Mouse (Mus musculus): ENCODE measurements around the gene Gm20708. TPM values are rescaled to one million over a fixed set of nuclear protein-coding genes. Genes with fewer than 3 reads are reported as not detected.
"Not testable (repeated sequence)": the region's sequence is repeated elsewhere in the genome, so short reads cannot be mapped to it uniquely, and the experiment has no call there.

Gene Gm20708
- total RNA-seq, 2 experiments from 2014 or later: 3.1 to 4.3 TPM

DNA sequence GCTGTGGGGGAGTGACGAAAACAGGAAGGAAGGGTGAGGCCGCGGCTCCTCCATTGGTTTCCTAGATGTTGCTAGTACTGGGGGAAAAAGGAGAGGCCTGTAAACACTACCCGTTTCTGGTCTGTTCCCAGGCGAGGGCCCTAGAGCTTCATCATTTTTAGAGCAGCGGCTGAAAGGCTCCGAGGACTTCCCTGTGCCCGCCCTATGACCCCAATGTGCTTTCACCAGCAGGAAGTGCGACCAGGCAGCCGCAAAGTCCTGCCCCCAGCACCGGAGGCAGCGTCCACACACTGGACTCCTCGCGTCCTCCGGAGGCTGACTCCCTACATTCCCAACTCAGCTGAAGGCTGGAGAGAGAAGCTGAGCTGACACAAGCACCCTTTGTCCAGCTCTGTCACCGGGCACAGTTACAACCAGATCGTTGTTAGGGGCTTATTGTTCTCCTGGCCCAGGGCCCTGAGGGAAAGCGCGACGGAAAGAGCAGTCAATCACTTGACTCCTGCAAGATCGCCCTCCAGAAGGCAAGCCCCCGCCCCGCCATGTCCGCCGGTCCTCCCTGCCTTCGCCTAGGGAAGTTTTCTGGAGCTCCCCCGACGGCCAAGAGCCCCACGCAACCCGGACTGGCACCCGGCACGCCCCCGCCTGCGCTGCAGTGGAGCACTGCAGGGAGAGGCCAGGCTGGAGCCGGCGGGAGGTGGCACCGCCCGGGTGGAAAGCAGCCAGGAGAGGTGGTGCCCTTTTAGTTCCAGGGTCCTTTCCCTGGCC lies 29.9 kb upstream of the Gm20708 start:
- intact Hi-C loops (cut with DNase I): no loop called here
- peak in 1 of 2 experiments; percentile 88 for DNase-seq (ENCODE audit: extremely low spot score in 1 of 2, low spot score in 2 of 2)

DNA sequence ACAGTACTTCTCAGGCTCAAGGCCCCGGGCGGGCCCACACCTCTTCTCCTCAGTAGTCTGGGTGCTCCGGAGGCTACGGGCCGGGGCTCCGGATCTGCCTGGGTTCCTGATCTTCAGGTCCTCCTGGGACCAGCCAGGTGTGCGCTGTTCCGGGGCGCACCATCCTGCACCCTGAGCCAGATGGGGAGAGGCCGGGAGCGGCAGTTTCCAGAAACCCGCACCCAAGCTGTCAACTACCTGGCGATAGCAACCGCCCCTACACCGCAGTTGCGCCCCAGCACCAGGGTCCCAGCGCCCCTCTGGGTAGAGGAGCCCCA lies 29.3 kb upstream of the Gm20708 start:
- intact Hi-C loops (cut with DNase I): no loop called here
- DNase-seq (ENCODE audit: extremely low spot score in 1 of 2, low spot score in 2 of 2): no peak

DNA sequence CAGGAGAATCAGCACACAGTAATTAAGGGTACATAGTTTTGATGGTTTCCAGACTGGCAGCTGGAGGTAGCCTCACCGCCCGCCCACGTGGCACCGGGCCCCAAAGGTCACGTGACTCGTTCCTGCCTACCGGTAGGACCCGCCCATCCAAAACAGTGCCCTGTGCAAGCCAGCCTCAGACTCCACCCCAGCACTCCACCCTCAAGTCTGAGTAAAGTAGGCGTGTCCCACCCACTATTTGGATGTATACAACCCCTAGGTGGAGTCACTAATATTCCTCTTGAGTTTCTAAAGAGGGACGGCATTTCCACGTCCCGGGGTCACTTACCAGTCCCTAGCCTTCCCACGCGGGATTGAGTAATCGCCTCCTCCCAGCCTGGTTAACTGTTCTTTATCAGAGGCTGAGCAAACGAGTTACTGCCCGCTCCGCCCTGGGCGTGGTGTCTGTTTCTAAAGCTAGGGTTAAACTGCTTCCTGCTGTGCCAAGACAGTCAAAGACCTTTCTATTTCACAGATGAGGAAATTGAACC lies 28.8 kb upstream of the Gm20708 start:
- DNase-seq (ENCODE audit: extremely low spot score in 1 of 2, low spot score in 2 of 2): peak in 1 of 2 experiments; percentile 86
- intact Hi-C loops (cut with DNase I): no loop called here

DNA sequence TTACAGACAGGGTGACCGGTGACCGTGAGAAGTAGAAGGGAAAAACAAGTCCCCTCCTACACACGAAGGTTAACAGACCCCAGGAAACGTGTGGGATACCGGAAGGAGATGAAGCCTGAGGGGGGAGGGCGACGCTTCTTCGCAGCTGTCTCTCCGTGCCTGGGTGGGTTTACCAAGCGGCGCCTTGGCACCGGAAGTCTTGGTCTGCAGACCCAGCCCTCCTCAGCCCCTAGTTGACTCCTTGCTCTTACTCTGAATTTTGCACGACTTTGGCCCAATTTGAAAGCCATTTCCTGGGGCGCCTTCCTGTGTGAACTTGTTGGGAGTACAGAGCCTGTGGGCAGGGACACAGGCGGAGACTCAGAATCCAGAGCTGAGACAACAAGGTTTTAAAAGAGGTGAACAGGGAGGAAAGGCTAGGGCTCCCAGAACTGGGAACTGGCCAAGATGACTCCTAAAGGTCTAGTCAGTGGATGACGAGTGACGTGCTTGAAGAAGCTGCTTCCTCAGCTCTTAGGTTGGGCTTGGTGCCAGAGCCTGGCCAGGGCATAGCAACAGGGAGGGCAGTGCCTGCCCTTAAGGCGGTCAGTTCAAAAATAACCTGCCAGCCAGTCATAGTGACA lies 28.2 kb upstream of the Gm20708 start:
- intact Hi-C loops (cut with DNase I): no loop called here
- peak in 1 of 2 experiments; percentile 81 for DNase-seq (ENCODE audit: extremely low spot score in 1 of 2, low spot score in 2 of 2)

DNA sequence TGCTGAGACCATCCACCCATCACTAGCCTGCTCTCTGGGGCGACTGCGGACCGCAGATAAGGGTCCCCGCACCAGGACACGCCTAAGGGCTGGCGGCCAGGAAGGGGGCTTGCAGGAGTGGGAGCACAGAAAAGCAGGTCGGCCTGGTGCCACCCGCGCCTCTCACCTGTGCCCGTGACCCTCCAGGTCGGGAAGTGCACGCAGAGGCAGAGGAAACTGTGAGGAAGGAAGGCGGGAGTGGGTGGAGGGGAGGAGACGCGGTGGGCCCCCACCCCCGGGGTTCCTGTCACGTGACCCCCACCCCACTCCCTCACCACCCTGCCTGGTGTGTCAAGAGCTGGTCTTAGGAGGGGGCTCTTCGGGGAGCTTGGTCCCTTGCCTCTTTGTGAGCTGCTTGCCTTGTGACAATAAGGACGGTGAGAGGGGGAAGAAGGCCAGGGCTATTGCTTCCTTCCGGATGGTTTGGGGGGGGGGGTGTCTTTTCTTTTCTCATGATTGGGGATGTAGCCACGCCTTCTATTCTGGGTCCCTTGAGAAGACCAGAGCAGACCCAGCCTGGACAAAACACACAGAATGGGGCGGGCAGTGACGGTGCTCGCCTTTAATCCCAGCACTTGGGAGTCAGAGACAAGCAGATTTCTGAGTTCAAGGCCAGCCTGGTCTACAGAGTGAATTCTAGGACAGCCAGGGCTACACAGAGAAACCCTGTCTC lies 27.3 kb upstream of the Gm20708 start, which contains the start of the genes Tmc8 and Tmc6:
Tmc8 (plus strand) TSS at position 84 of the 712 bp plus-strand sequence.
Tmc6 (minus strand) TSS at position 206 of the 712 bp plus-strand sequence.
- intact Hi-C loops (cut with DNase I): no loop called here
- peak in 1 of 2 experiments; percentile 65 for DNase-seq (ENCODE audit: extremely low spot score in 1 of 2, low spot score in 2 of 2)

DNA sequence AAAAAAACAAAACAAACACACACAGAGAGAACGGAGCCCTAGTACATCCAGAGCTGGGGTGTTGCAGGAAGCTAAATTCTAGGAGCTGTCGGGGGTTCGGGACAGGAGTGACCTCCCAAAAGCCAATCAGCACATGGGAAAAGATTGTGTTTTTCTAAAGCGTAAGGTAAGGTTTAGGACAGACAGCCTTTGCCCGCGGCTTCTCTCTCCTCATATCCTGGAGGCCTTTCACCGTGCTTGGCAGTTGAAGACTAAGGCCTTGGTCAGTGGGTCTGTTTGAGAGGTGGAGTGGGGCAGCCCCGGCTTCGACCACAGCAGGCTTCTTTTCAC lies 26.8 kb upstream of the Gm20708 start:
- intact Hi-C loops (cut with DNase I): no loop called here
- no peak for DNase-seq (ENCODE audit: extremely low spot score in 1 of 2, low spot score in 2 of 2)

DNA sequence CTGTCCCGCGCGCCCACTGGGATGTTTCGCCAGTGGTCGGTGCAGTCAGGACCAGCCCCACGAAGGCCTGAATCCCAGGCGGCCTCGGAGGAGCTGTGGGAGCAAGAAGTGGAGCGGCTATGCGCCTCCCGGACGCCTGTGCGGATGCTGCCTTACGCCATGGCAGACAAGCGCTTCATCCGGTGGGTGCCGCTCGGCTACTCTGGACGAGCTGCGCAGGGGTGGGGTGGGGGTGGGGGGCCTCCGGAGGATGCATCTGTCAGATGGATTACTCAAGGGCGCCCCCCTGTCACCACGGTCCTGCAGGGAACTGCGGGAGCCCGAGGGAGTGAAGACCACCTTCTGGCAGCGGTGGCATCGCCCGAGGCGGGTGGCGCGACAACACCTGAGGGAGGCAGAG lies 26.4 kb upstream of the Gm20708 start:
- DNase-seq (ENCODE audit: extremely low spot score in 1 of 2, low spot score in 2 of 2): peak; percentile 61 to 87
- intact Hi-C loops (cut with DNase I): no loop called here

DNA sequence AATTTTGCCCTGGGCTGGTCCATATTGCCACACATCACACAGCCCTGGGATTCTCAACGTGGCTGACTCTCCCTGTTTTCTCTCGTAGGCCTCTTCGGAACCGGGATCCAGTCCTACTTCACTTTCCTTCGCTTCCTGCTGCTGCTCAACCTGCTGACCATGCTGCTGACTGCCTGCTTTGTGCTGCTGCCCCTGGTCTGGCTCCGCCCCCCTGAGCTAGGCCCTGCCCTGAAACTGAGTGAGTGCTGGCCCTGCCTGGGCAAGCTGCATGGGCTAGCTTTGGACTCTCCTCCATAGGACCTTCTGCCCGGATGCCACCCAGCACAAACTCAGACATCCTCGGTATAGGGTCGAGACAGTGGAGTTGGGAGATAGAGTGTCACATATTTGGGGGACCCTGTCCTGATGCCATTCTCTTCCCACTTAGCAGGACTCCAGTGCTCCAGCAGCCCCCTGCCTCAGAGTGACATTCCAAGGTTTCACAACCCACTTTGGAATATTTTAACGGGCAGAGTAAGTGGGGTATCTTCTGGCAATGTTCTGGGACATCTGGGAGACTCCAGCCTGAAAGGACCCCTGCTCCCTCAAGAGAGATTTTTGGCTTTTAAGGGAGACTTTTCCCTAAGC lies 25.7 kb upstream of the Gm20708 start:
- peak in 1 of 2 experiments; percentile 65 for DNase-seq (ENCODE audit: extremely low spot score in 1 of 2, low spot score in 2 of 2)
- intact Hi-C loops (cut with DNase I): no loop called here

DNA sequence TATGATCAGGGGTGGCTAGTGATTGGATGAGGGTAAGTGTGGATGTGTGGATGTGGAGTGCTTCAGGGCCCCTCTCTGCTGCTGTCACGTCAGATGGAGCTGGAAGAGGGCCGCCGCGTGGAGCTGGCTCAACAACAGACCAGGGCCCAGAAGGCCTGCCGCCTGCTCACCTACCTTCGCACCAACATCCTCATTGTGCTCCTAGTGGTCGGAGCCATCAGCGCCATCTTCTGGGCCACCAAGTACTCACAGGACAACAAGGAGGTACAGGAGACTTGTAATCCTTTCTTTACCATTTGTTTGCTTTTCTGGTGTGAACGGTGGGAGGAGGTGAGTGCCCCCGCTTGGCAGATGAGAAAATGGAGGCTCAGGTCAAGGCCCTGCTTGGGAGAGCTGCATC lies 23.2 kb upstream of the Gm20708 start:
- peak in 1 of 2 experiments; percentile 71 for DNase-seq (ENCODE audit: extremely low spot score in 1 of 2, low spot score in 2 of 2)
- intact Hi-C loops (cut with DNase I): no loop called here

DNA sequence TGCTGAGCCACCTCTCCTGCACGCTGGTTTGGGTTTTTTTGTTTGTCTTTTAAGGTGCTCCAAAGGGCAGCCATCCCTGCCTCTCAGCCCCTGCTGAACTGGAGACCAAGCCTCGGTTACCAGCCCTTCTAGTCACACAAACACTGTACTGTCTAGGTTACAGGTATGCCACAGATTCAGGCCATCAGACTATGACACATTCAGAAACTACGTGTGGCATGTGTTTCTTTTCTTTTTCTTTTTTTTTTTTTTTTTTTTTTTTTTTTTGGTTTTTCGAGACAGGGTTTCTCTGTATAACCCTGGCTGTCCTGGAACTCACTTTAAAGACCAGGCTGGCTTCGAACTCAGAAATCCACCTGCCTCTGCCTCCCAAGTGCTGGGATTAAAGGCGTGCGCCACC lies 21.0 kb upstream of the Gm20708 start:
- intact Hi-C loops (cut with DNase I); DNase-seq (ENCODE audit: extremely low spot score in 1 of 2, low spot score in 2 of 2): not testable (repeated sequence)

DNA sequence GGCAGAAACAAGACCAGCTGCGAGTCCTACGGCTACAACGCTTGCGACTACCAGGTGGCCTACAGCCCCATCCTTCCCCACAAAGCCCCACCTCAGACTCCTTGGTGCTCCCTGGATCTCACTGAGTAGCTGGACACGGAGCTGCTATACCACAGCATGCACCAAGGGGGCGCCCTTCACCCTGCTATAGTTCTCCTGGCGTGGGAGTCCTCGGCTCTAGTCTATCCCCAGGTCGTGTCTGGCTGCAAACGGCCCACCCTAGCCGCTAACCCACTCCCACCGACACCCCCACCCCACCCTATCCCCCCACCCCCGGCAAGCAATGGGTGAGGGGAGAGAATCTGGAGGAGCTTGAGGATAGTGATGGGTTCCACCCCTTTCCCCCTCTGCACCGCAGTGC lies 19.2 kb upstream of the Gm20708 start:
- peak in 1 of 2 experiments; percentile 74 for DNase-seq (ENCODE audit: extremely low spot score in 1 of 2, low spot score in 2 of 2)
- intact Hi-C loops (cut with DNase I): no loop called here

DNA sequence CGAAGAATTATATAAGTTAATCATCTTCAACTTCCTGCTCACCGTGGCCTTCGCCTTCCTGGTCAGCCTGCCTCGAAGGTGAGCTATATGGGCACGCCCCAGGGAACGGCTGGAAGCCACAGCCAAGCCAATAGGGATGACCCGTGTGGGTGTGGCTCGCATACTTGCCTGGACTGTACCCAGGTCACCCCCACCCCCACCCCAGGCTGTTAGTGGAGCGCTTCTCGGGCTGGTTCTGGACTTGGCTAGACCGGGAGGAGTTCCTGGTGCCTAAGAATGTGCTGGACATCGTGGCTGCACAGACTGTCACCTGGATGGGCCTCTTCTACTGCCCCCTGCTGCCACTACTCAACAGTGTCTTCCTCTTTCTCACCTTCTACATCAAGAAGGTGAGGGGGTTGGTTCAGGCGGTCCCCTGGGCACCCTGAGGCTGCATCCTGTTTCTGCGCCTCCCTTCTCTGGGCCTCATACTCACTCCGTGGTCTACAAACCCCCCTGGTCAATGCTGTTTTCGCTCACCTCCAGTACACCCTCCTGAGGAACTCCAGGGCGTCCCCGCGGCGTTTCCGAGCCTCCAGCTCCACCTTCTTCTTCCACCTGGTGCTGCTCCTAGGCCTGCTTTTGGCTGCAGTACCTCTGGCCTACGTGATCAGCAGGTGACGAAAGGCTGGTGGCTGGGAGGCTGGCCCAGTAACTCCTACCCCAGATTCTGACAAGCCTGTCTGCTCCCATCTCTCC lies 18.6 kb upstream of the Gm20708 start:
- DNase-seq (ENCODE audit: extremely low spot score in 1 of 2, low spot score in 2 of 2): no peak
- intact Hi-C loops (cut with DNase I): no loop called here

DNA sequence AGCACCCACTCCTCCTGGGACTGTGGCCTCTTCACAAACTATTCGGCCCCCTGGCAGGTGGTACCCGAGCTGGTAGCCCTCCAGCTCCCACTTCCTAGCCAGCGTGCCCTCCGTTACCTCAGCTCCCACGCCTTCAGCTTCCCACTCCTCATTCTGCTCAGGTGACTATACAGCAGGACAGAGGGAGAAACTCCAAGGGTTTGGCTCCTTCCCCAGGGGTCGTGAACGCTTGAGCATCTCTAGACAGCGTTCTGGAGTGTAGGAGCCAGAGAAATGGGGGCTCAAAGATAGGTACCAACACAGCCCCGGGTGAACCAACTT lies 18.1 kb upstream of the Gm20708 start:
- intact Hi-C loops (cut with DNase I): no loop called here

DNA sequence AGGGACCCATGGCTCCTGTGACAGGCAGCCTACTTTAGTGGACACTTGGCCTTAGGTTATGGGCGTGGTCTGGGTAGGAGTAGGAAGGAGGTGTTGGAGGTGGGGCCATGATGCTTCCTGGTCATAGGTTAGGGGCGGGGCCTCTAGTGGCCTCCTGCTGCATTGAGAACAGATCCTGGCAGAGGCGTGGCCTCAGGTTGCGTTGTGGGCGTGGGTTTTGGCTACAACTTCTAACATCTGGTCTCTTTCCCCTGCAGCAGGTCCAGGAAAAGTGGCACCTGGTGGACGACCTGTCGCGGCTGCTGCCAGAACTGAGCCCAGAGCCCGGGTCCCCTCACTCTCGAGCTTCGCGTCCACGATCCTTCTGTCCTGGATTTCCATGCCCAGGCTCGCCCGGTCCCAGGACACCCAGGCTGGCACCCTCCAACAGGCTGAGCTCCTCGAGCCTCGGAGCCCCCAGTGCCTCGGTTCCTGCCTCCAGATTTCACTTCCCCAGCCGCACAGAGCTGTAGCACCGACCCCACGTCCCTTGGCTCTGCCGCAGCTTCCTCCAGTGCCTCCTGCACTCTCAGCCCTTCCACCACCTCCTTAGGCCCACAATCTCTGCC lies 17.1 kb upstream of the Gm20708 start:
- peak in 1 of 2 experiments; percentile 51 for DNase-seq (ENCODE audit: extremely low spot score in 1 of 2, low spot score in 2 of 2)
- intact Hi-C loops (cut with DNase I): no loop called here

More for the DNA sequence above, 18.1 kb upstream of the Gm20708 start:
- DNase-seq (ENCODE audit: extremely low spot score in 1 of 2, low spot score in 2 of 2): no peak

DNA sequence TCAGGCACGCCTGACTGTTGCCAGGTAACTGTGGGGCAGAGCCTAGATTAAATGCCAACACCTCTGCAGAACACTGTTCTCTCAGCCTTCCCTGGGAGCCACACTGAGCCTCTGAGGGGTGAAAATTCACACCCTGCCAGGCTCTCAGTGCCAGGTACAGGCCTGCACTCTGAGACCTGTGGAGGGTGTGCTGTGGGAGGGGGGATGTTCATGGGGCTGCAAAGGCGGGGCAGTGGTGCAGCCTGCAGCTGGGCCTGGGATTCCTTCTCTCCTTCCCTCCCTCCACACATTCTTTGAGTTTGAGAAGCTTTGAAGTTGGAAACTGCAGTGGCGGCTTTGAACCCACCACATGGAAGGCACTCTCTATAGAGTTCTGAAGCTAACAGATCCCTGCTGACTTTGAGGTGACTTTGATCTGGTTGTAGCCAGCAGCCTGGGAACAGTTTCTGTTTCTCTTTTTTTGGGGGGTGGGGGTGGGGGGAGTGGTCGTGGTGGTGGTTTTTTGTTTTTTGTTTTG lies 15.4 kb upstream of the Gm20708 start:
- intact Hi-C loops (cut with DNase I): no loop called here
- no peak for DNase-seq (ENCODE audit: extremely low spot score in 1 of 2, low spot score in 2 of 2)

DNA sequence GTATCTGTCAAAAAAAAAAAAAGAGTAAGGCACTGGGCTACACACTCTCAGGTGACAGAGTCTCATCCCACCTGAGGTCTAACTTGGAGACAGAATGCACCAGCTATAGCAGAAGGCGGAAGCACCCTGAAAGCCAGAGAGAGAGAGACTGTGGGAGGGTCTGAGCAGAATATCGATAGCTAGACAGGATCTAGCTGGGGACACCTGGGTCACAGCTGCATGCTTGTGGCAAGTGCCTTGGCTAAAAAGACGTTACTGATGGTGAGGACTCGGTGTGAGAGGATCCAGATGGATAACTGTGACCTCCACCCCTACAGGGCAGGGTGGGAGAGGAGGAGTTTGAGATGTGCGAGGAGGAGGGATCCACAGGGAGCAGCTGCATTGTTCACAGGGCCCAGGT lies 12.5 kb upstream of the Gm20708 start:
- intact Hi-C loops (cut with DNase I): no loop called here
- DNase-seq (ENCODE audit: extremely low spot score in 1 of 2, low spot score in 2 of 2): no peak

DNA sequence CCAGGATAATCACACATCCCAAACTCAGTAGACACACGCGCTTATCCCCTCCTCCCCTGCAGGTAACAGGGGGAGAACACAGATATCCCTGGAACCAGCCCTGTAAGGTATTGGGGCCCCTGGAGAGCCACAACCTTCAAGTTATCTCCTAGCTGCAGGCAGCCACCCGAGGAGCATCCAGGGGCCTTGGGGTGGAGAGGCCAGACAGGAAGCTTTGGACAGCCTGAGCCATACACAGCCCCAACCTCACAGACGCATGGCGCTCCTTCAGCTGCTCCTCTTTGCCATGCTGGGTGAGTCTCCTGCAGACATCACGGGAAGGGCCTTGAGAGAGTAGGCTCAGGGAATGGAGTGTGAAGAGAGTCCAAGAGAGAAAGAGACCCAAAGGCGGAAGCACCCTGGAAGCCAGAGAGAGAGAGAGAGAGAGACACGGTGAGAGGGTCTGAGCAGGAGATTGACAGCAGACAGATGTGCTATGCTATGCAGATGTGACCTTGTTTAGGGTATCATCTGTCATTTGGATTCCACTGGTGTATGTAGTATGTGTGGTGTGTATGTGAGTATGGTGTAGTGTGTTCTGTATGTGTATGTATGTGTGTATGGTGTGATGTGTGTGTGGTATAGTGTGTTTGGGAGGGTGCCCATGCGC lies 11.8 kb upstream of the Gm20708 start, which contains the start of gene 6030468B19Rik:
6030468B19Rik (plus strand) TSS at position 150 of the 649 bp plus-strand sequence.
- intact Hi-C loops (cut with DNase I): no loop called here
- no peak for DNase-seq (ENCODE audit: extremely low spot score in 1 of 2, low spot score in 2 of 2)

DNA sequence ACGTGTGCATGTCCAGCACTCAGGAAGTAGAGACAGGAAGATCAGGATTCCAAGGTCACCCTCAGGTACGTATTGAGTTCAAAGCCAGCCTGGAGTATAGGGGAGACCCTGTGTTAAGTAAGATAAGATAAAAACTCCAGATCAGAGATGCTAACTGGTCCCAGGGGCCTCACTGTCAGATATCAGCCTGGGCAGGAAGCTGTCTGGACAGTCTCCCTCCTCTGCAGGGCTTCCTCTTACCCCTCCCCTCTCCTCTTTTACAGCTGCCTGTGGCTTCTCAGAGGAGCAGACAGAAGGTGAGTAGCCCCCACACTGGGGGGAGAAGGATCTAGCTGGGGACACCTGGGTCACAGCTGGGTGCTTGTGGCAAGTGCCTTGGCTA lies 11.3 kb upstream of the Gm20708 start:
- no peak for DNase-seq (ENCODE audit: extremely low spot score in 1 of 2, low spot score in 2 of 2)
- intact Hi-C loops (cut with DNase I): no loop called here

Measured in left cerebral cortex, postnatal 10 days (tissue).